Mouse (Mus musculus) thymus, adult 2 months (tissue): ENCODE measurements around the gene Gm49380.

Experiments
- CTCF ChIP-seq: fragments of 200-500 bp; IDR thresholded peaks from 2 replicates; pipeline ENCODE4 v1.5.1; 2012; ENCODE audit warnings: mild to moderate bottlenecking, control low read depth, low read length, moderate library complexity, borderline replicate concordance; ENCODE audit not compliant: control insufficient read depth, poor library complexity, insufficient read depth; ENCODE audit errors: extremely low read depth
- POLR2A ChIP-seq: fragments of 200-500 bp; IDR thresholded peaks from 2 replicates; pipeline ENCODE4 v1.6.1; 2012; ENCODE audit warnings: mild to moderate bottlenecking, low read length, control low read depth, moderate library complexity; ENCODE audit not compliant: control insufficient read depth, poor library complexity, insufficient read depth; ENCODE audit errors: extremely low read depth

- no peak for TF ChIP-seq CTCF
- TF ChIP-seq POLR2A, result no peak; the same call in 1 of the 2 replicates
Observed at GRCm38 (mm10) chr9:44130034-44130433, 16.7 kb upstream of the Gm49380 start.
